Mouse (Mus musculus) right cerebral cortex, postnatal 25 days (tissue): Measurements from ENCODE around the gene Gstm6.
"Not testable (repeated sequence)": the region's sequence is repeated elsewhere in the genome, so short reads cannot be mapped to it uniquely, and the experiment has no call there.

Experiments
- DNase-seq: peaks from one replicate; pipeline ENCODE4 v3.0.0; 2022

Gstm6 gene

DNA sequence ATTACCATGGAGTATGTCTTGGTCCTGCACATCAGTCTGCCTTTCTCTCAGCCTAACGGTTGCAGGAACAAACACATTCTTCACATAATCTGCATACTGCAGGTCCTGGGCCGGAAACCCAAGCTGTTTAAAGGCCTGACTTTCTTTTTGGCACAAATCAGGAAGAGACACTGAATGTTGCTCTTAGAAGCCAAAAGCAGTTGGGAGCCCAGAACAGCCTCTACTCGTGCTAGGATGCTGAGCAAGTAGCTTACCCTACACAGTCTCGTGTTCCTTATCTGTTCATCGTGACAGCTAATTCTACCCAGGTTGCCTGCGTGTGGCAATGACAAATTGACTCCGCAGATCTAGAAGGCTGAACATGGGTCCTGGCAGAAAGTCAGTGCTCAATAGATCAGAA is 3.0 kb downstream of the Gstm6 start:
- DNase-seq, result no peak

DNA sequence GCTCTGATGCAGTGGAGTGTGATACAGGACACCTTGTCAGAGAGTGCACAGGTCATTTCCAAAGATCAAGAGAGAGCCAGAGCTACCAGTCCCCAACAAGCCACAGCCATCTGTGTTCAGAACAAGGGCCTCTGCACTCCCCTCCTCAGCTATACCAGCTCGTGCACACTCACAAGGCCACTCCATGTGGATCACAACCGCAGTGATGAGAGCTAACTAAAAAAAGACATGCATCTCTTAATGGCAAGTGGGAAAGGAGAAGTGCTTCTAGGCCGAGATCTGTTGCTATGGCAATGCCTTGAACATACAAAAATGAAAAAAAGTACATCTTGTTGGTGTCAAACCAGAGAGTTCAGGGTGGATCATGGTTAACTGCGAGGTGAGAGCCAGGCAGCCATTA is 3.7 kb downstream of the Gstm6 start:
- peak; percentile 43 for DNase-seq

DNA sequence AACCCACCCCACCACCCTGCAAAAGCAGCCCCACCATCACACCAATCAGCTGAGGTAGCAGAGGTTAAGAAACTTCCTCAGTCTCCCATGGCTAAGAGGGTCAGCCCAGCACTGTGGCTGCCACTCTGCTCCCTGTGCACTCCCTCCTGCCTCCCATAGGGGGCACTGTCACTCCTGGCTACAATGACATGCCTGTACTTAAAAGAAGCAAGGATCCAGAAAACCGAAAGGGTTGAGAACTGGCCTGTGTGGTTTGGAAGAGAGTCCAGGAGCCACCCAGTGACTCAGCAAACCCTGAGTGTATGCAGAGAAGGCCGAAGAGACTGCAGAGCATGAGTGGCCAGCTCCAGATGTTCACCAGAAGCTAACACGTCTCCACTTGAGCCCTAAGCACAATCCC is 4.1 kb downstream of the Gstm6 start:
- no peak for DNase-seq

DNA sequence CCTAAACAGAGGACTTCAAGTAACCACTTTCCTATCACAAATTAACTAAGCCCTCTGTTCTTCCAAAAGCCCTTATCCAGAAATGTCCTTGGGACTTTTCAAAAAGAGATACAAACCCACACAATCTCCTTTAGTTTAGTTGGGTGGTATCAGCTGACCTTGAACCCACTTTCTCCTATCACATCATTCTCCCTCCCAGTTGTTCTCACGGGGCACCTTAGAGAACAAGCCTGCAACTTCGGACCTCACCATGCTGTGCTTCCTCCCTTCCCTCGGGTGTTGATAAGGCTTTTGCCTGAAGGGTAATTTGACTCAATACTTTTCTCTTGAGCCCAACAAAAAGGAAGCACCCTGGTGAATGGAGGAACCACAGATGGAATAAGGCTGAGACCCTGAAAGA is 7.7 kb downstream of the Gstm6 start:
- DNase-seq, result no peak

DNA sequence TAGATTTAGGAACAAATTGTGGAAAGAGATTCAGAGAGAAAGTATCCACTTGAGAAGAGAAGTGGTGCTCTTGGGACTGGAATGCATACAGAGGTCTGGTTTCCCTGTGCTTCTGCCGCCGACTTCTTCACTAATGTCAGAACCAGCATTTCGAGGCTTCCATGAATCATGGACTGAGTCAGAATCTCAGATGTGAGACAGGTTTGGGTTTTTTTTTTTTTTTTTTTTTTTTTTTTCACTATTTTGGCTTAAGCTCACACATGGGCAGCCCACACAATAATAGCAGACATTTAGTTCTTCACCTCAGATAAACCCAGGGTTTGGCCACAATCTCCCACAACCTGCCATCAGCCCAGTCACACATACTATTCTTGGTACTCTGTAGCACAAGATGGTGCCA is 8.3 kb downstream of the Gstm6 start:
- DNase-seq, result no peak

DNA sequence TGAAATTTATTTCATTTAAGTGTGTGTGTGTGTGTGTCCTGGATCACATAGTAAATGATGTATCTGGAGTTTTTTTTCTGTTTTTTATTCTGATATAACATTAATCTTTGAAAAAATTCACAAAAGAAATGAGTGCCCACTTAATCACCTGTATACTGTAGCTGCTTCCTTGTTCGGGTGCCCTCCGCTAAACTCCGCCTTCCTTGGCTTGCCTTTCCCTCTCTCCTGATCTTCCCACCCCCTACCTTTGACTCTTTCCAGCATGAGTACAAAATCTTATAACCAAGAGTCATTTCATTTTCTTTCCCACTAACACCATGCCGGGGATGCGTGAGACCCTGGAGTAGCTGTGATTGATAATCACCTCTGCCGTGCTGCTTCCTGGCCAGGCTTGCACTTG is 11.4 kb downstream of the Gstm6 start:
- DNase-seq, result no peak

DNA sequence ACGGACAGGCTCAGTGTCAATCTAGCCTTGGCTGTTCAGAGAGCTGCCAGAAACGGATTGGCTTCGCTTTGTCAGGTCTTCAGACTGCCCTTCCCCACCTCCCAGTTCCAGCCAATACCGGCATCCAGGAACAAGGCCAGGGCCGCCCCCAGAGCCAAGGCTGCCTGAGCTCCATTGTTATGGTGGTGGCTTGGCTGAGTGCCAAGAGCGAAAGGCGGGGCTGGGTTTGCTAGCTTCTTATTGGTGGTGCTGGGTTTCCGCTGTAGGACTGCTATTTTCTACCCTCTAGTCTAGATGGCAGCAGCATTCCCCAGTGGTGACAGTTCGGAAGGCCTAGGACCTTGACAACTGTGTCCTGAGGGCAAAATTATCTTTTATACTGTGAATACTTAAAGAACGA is 11.9 kb downstream of the Gstm6 start, which contains the start of gene Gstm7:
Gene Gstm7, minus strand, starts transcription at position 148 of the 400 bp plus-strand sequence.
- peak; percentile 94 for DNase-seq

DNA sequence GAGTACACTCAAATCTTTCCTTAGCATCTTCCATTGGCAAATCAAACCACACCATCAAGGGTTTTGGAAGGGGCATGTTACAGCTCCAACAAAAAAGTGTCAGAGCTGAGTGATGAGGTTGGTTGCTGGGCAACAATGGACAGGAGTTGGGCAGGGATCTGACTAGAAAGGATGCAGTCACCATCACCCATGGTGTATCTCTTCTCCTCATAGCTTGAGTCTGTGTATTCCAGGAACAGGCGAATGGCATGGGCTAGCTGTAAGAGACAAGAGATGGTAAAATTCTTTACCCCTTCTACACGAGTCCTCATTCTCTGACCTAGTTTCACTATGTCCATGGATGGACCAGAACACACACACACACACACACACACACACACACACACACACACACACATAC is 12.4 kb downstream of the Gstm6 start:
- no peak for DNase-seq

DNA sequence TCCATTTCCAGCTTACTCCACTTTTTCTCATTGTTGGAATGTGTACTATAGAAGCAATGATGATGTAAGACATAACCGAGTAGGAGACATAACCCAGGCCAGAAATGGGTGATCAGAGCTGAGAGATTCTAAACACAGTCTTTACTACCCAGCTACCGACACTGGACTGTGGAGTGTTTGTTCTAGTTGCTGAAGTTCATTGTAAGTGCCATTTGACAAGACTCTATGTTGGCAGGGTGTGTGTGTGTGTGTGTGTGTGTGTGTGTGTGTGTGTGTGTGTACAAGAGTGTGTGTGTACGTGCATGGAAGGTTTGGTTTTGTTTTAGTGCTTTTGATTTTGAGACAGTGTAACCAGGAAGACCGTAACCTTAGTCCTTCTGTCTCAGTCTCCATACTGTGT is 13.8 kb downstream of the Gstm6 start:
- no peak for DNase-seq

DNA sequence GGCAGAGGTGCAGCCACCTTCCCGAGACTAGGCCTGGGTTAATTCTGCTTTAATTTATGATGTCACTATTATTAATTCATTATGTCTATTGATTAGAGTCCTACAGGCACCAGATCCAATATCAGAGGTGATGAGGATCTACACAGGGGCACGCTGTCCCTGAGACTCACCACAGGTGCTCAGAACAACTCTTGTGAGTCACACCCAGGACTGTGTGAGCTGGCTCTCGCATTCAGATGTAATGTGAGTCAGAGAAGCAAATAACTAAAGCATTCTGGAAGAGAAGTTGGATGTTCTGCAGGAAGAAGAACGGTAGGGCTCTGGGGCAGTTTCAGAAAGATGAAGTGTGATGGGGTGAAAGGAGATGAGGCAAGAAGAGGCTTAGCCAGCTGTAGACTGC is 14.3 kb downstream of the Gstm6 start:
- DNase-seq, result no peak

DNA sequence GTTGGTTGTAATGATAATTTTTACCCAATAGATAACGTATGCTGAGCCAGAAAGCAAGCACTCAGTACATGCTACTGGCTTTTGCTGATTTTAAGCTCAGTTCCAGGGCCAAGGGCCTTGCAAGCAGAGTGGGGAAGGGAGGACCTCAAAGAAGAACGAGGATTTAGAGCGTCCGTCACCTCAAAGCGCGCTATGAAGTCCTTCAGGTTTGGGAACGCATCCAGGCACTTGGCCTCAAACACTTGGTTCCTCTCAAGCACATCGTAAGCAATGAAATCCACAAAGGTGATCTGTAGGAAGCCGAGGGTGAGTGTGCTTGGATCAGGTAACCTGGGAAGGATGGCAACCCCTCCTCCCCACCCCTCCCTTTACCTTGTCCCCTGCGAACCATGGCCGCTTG is 14.9 kb downstream of the Gstm6 start:
- no peak for DNase-seq

DNA sequence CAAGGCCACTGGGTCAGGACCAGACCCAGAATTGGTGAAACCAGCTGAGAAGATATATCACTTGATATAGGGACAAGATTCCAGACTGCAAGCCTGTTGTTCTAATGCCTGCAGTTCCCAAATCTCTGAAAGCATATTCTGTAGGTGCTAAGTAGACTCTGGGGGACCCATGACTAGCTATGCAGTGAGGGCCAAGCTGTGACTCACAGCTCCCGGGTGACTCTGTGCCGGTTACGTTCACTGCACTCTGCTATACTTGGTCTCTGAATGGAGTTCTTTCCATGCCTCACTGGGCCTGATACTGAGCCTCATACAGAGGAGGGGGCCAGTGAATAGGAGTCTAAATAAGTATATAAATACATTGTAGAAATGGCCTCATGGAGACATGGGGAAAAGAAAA is 15.7 kb downstream of the Gstm6 start:
- no peak for DNase-seq

DNA sequence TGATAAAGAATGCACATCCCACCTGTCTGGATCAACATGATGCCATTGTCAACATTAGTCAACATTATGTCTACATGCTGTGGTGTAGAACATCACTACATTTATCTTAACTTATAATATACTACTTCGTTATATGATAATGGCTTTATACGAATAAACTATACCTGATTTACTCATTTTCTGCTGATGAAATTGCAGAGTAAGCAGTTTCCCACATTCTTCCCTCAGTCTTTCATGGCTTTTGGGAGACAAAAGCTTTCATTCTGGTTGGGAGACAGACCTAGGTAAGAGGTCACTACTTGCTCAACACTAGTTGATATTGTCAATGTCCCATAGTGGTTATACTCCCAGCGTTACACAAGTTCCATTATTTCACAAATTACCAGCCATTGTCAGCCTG is 18.2 kb downstream of the Gstm6 start:
- no peak for DNase-seq

DNA sequence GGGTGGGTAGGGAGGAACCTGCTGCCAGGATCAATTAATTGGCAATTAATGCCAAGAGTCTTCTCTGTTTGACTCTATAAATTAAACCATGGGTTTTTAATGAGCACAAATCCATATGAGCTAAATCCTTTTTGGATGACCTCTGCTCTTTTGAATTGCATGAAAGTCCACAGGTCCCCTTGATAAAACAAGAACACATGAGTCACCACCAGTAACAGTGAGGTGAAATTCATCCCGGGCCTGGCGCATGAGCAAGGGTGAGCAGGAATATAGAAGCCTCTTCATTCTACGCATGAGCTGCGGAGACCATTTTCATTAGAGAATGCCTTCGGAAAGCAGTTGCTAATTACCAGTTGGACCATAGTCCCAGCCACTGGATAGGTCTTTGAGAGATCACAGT is 23.2 kb downstream of the Gstm6 start:
- DNase-seq, result no peak

DNA sequence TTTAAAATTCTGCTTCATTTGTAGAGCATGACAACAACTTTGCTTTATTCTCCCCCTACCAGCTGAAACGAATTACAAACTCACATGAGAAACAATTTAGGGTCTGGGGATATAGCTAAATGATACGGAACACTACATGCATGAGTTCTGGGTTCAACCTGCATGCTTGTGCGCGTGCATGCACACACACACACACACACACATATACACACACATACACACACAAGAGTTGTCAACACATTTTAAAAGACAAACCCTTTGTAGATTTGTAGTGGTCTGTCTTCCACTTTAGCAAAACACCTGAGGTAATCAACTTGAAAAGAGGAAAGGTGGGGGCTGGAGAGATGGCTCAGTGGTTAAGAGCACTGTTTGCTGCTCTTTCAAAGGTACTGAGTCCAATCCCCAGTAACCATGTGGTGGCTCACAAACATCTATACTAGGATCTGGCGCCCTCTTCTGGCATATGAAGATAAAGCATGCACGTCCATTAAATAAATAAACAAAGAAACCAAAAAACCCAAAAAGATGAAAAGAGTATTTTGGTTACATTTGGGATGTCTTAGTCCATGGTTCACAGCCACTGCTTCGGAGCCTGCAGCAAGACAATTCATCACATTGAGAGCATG is 25.7 kb downstream of the Gstm6 start:
- DNase-seq, result no peak

DNA sequence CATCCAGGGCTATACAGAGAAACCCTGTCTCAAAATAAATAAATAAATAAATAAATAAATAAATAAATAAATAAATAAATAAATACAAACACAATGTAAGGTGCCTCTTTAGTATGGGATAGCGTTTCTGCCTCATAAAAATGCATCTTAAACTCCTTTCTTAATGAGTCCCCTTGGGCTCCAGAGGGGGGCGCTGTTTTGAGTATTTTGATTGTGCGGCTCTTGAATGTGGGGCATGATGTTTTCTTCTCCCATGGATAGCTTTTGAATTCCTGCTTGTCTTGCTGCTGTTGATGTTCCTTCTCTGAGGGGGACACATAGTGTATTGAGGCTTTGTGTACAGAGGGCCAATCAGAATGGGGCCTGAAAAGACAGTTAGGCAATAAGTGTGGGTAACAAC is 26.5 kb downstream of the Gstm6 start:
- DNase-seq, result no peak

DNA sequence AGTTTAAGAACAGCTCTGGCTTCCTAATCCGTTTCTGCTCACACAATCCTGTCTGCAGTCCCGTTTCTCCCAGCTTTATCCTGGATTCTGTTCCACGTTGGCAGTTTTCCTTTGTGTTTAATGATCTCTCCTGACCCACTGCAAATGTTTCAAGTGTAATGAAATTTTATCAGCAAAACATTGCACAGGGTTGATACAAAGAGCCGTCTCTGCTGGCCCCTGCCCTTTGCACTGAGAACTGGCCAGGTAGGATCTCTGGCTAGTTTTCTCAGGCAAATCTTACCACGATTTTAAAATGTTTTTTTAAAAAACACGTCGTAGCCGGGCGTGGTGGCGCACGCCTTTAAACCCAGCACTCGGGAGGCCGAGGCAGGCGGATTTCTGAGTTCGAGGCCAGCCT is 26.9 kb downstream of the Gstm6 start:
- DNase-seq, result no peak

DNA sequence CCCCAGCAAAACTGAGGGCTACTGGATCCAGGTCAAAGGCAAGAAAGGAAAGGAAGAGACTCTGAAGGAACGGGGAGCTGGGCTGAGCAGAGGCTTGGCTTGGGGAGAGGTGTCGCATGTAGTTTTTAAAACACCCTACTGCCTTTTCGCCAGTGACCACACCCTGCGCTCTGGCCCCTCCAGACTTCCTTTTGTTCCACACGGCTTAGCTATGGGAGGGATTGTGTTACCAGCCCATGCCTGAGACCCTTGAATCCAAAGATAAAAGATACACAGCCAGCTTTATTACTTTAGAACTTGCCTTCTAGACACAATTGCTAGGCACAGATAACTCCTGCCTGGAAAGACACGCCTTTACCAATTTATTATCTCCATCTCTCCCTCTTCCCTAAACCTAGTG is 37.6 kb downstream of the Gstm6 start:
- DNase-seq, result no peak

DNA sequence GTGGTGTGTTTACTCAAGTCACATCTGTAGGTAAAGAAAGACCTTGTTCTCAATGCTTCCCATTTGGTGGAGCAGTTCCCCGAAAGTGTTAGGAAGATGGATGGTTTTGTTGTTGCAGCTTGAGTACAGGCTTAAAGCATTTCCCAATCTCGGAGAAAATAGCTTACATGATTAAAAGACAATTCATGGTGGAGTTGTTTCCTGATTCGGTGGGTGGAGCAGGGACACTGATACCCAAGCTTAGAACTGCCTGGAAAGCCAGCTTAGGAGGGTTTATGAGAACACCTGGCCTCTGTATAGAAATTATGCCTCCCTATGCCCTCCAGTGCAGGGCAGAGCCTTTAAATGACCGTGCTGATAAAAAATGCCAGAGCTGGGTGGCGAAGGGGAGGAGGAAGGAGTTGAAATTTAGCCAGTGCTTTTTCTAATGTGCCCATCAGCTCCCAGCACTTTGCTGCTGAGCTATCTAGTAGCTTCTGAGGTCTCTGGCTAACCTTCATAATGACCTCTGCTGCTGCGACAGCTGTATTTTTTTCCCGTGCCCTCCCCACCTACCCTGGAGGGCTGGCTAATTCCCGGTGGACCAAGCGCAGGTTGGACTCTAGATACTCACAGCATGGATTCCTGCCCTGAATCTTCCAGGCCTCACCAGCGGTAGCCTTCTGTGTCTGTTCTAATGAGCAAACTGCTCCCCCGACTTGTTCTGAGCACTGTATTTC is 42.4 kb downstream of the Gstm6 start:
- DNase-seq, result no peak

DNA sequence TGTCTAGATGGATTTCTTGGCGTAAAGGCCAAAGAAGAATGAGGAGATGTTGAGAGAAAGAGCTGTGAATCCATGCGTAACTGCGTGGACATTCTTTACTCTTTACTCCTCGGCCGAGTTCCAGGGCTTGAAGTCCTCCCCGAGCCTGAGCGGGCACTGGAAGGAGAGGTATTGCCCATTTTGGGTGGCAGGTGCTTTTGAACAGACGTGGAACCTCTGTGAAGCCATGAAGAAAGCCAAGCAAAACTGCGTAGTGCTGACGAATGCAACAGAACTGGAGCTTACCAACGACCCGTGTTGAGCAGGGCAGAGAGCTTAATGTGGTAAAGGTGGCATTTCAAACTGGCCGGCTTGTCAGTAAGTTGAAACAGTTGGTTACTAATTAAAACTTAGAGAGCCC is 44.9 kb downstream of the Gstm6 start:
- DNase-seq, result no peak

DNA sequence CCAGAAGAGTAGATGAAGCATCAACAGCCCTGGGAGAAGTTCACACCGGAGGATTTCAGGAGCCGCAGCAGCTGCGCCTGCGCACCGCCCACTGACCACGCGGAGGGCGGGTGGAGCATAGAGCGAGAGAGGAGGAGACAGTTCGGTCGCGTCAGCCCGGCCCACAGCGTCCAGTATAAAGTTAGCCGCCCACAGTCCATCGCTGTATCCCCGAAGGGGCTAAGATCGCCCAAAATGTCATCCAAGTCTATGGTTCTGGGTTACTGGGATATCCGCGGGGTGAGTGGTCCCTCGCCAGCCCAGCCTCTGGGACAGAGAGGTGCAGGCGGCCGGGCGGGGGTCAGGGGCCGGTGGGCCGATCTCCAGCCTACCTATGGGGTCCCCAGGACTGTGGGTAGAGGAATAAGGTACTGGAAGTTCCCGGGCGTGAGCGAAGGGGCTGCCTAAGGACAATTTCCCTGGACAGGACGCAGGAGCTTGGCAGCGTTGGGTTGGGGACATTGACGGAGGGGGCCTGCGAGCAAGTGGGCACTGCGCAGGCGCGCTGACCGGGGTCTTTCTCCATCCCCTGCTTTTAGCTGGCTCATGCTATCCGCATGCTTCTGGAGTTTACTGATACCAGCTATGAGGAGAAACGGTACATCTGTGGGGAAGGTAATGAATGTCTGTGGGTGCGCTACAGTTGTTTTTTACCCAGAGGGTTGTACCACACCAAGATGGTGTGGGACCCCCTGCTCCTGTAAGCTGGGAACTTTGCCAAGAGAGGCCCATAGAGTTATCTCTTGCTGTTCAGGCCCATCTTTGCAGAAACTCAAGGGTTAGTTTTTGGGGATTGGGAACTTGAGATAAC is 47.6 kb downstream of the Gstm6 start, which contains the start of gene Gstm5:
Gene Gstm5, plus strand, starts transcription at position 102 of the 850 bp plus-strand sequence.
- DNase-seq, result peak; percentile 89

DNA sequence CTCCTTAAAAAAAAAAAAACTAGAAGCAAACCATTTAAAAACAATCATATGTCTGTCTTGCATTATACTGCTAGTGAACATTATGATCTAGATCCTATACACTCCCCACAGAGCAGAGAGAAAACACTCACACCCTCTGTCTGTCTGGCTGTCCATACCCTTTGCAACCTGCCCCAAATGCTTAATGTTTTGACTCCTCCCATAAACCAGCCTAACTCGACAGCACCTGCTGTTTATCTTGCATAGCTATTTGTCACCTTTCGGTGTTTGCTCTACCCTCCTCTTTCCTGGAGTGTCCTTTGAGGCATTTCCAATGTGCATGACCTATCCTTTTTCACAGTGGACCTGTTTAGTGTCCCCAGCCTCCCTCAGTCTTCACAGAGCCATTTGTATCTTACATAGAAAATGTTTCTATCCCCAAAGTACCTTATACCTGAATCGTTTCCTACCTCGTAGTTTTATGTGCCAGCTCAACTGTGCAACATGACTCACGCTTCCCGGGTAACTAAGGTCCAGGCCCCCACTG is 48.3 kb downstream of the Gstm6 start:
- DNase-seq, result no peak

DNA sequence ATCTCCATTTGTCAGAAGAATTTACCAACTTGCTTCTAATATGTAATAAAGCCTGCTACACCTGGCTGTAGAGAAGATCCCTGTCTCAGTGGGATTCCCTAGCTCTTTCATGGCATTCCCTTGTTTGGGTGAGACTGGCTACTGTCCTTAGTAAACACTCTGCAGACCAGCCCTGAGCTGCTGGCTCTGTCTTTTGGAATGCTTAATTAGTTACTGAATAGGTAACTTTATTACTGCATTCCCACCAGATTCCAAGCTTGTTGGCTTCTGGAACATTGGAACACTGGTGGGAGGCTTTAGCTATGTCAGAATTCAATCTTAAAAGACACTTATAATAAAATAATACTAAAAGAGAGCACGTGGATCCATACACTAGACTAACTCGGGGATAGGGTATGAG is 54.3 kb downstream of the Gstm6 start:
- DNase-seq, result not testable (repeated sequence)
